Mouse (Mus musculus): ENCODE measurements around the gene Aspg. TPM values are rescaled to one million over a fixed set of nuclear protein-coding genes. Genes with fewer than 3 reads are reported as not detected.
A peak's percentile ranks its signal among the peaks of the same experiment; 100 is the strongest.

The Aspg gene
- polyA plus RNA-seq, 1 experiment from 2014 or later, result 14.8 TPM

DNA sequence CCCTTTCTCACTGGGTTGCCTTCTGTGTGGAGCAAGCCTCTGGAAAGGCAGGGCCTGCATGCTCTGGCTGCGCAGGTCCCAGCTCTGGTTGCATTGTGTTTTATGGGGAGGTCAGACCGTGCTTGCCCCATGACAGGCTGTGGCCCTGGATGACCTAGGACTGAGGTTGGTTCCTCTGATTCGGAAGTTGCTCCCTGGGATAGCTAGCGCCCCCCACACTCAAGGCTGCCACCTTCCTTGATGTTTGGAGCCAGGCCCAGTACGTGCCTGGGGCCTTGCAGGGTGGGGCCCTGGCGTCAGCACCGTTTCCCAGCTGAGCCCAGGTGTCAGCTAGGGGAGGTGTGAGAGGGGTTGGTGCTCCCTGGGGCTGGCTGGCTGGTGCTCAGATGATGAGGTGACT is 43.5 kb downstream of the Aspg start:
- Histone ChIP-seq H3K4me3 (ENCODE audit: low read depth, low read length) (no peak overlapping the region), H3K9ac (replicated peaks) (no peak overlapping the region), H3K9me3 (ENCODE audit: low read length) (no peaks in the 10 kb centered on the region), H3K27ac (ENCODE audit: low read depth) (no peak overlapping the region), H3K4me2 (ENCODE audit: low read depth, low read length) (no peak overlapping the region), H3K27me3 (ENCODE audit: insufficient read depth, low read length) (peaks cover 31% of the 10 kb centered on the region), H3K36me3 (replicated peaks; ENCODE audit: insufficient read depth, low read length) (no peaks in the 10 kb centered on the region), H3K4me1 (ENCODE audit: insufficient read depth) (peaks cover 13% of the 10 kb centered on the region)
- 71% methylated on average over 7 of the region's 7 CpGs for WGBS (ENCODE audit: insufficient replicate concordance)
- DNase-seq, result no peak
- no peak for ATAC-seq
- no peak for TF ChIP-seq CTCF (IDR thresholded peaks at IDR 0.05; ENCODE audit: low read depth)

DNA sequence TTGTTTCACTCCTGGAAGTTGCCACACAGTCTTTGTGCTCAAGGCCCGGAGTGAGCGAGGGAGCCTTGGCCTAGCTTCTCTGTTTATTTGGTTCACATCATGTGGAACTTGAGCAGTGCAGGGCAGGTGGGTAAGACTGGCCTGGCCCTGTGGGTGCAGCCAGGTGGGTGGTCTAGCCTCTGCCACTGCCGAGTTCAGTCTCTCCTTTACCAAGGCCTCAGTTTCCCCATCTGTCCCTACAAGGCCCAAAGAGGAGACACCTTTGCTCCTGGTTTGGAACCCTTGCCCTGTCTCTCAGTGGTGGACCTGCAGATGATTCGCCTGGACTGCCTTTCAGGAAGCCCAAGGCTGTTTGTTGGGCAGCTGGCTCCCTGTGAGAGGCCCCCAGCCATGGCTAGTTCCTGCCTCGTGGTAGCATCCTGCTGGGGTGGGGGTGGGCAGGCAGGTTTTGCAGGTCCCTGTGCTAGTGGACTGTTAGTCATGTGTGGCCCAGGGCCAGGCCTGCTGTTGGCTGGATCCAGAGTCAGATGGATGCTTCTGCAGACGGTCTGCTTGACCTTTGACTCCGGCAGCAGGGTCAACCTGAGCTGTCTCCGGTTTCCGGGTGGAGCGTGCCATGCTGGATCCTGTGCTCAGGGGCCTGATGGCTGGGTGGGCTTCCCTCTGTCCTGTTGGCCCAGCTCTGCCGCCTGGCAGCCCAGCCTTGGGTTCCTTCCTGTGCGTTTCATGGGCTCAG is 44.9 kb downstream of the Aspg start:
- H3K4me1 ChIP-seq (ENCODE audit: insufficient read depth), result peaks cover 4% of the 10 kb centered on the region; the same call in 1 of the 2 replicates
- no peaks in the 10 kb centered on the region for H3K9me3 ChIP-seq (ENCODE audit: low read length)
- WGBS (ENCODE audit: insufficient replicate concordance), result 53% methylated on average over 12 of the region's 12 CpGs
- TF ChIP-seq CTCF (IDR thresholded peaks at IDR 0.05; ENCODE audit: low read depth) (no peak), EP300 (IDR thresholded peaks at IDR 0.05; ENCODE audit: low read depth) (no peak)
- H3K4me2 ChIP-seq (ENCODE audit: low read depth, low read length), result no peak overlapping the region
- peaks cover 17% of the 10 kb centered on the region for H3K27me3 ChIP-seq (ENCODE audit: insufficient read depth, low read length)
- DNase-seq, result peak; percentile 46
- no peak overlapping the region; the same call in 1 of the 2 replicates for H3K27ac ChIP-seq (ENCODE audit: low read depth)
- no peak overlapping the region for H3K4me3 ChIP-seq (ENCODE audit: low read depth, low read length)
- peak; percentile 60 for ATAC-seq
- H3K9ac ChIP-seq (replicated peaks), result no peak overlapping the region
- H3K36me3 ChIP-seq (replicated peaks; ENCODE audit: insufficient read depth, low read length), result no peaks in the 10 kb centered on the region

DNA sequence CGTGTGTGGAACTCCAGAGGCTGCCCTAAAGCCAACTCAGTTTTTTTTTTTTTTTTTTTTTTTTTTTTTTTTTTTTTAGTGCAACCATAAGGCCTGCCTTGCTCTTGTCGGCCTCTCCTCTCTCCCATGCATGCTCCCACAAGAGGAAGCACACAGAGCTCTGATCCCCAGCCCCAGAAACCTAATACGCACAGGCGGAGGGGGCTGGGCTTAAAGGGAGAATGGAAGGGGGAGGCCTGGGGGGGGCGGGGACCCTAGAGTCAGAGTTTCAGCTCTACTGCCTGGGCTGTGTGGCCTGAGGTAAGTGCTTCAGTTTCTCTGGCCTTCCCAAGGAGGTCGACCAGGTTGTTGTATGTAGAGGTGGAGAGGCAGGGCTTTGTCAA is 45.5 kb downstream of the Aspg start:
- Histone ChIP-seq H3K4me1 (ENCODE audit: insufficient read depth) (no peaks in the 10 kb centered on the region), H3K9ac (replicated peaks) (no peak overlapping the region), H3K27ac (ENCODE audit: low read depth) (no peak overlapping the region), H3K27me3 (ENCODE audit: insufficient read depth, low read length) (peaks cover 12% of the 10 kb centered on the region), H3K4me2 (ENCODE audit: low read depth, low read length) (no peak overlapping the region), H3K9me3 (ENCODE audit: low read length) (no peaks in the 10 kb centered on the region), H3K4me3 (ENCODE audit: low read depth, low read length) (no peak overlapping the region), H3K36me3 (replicated peaks; ENCODE audit: insufficient read depth, low read length) (no peaks in the 10 kb centered on the region)
- no peak for DNase-seq
- WGBS (ENCODE audit: insufficient replicate concordance), result 57% methylated on average over 6 of the region's 6 CpGs
- TF ChIP-seq EP300 (IDR thresholded peaks at IDR 0.05; ENCODE audit: low read depth), result no peak
- no peak for TF ChIP-seq CTCF (IDR thresholded peaks at IDR 0.05; ENCODE audit: low read depth)
- no peak for ATAC-seq

DNA sequence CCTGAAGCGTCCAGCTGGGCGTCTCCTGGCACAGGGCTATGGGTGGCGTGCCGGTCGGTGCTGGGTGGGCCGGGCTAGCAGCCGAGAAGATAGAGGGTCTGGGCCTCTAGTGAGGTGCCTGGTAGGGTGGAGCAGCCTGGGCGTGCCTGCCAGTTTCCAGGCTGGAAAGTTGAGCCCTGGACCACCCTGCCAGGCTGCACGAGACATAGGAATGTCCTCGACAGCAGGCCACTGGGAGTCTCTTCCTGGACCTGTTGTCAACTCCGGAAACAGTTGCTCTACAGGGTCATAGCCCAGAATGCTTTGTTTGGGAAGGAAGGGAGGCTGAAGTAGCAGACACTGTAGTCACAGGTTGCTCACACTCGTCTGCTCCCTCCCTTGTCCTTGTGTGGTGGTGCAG is 47.1 kb downstream of the Aspg start:
- H3K4me1 ChIP-seq (ENCODE audit: insufficient read depth), result no peaks in the 10 kb centered on the region
- H3K36me3 ChIP-seq (replicated peaks; ENCODE audit: insufficient read depth, low read length), result no peaks in the 10 kb centered on the region
- no peak for TF ChIP-seq EP300 (IDR thresholded peaks at IDR 0.05; ENCODE audit: low read depth)
- H3K27ac ChIP-seq (ENCODE audit: low read depth), result 0 out of 2 replicates have a peak overlapping the region, but pooled peaks have one; percentile 3
- ATAC-seq (no peak), DNase-seq (no peak)
- 68% methylated on average over 12 of the region's 12 CpGs for WGBS (ENCODE audit: insufficient replicate concordance)
- H3K4me3 ChIP-seq (ENCODE audit: low read depth, low read length), result no peak overlapping the region
- H3K27me3 ChIP-seq (ENCODE audit: insufficient read depth, low read length), result no peaks in the 10 kb centered on the region
- H3K9me3 ChIP-seq (ENCODE audit: low read length), result no peaks in the 10 kb centered on the region
- H3K9ac ChIP-seq (replicated peaks), result no peak overlapping the region
- no peak overlapping the region for H3K4me2 ChIP-seq (ENCODE audit: low read depth, low read length)

DNA sequence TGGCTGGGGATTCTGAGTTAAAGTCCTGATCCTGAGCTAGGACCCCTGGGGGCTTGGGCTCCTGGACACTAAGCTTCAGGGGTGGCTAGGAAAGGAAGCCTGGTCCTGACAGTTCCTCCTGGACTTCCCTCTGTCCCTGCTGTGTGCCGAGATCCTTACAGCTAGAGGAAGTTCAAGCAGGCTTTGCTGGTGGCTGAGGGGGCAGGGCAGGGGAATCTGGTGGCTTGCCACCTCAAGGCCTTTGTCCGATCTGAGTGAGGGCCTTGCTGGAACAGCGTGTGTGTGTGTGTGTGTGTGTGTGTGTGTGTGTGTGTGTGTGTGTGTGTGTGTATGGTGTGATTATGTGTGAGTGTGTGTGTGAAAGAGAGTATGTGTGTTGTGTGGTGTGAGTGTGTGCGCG is 48.0 kb downstream of the Aspg start:
- H3K27ac ChIP-seq (ENCODE audit: low read depth), result no peak overlapping the region; the same call in 1 of the 2 replicates
- TF ChIP-seq CTCF (IDR thresholded peaks at IDR 0.05; ENCODE audit: low read depth), result no peak
- TF ChIP-seq EP300 (IDR thresholded peaks at IDR 0.05; ENCODE audit: low read depth), result no peak
- 32% methylated on average over 3 of the region's 5 CpGs for WGBS (ENCODE audit: insufficient replicate concordance)

DNA sequence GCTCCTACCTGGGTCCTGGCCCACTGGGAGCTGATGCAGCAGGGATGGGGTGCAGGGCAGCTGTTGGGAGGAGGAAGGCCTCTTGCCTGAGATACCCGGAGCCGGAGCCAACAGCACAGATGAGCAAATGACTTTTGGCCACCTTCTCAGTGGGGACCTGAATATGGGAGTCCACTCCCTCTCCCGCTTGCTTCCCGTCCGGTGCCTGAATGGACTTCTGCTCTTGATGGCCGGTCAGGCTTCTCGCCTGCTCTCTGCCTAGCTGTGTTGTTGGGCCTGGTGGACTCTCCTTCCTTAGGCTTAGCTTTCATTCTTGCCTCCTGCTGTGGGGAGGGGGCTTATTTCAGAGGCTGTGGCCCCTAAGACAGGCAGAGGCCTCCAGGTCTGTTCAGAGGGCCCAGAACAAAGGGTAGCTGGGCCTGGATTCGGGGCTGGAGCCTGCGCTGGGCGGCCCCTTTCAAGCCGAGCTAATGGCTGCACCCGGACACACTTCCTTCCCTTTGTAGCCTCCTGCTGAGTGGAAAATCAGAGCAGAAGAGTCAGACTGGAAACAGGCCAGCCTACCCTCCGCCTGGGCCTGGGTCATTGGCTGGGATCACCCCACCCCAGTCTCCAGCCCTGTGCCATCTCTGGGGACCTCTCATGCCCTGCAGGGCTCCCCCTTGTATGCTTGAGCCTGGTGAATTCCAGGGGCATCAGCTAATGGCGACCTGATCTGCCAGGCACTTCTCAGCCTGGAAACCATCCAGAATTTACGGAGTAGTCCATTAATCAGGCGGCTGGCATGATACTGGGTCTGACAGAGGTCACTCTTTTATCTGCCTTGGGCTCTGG is 49.0 kb downstream of the Aspg start:
- Histone ChIP-seq H3K4me3 (ENCODE audit: low read depth, low read length) (no peak overlapping the region), H3K4me2 (ENCODE audit: low read depth, low read length) (no peak overlapping the region), H3K4me1 (ENCODE audit: insufficient read depth) (no peaks in the 10 kb centered on the region), H3K36me3 (replicated peaks; ENCODE audit: insufficient read depth, low read length) (no peaks in the 10 kb centered on the region), H3K9ac (replicated peaks) (no peak overlapping the region), H3K27me3 (ENCODE audit: insufficient read depth, low read length) (no peaks in the 10 kb centered on the region), H3K9me3 (ENCODE audit: low read length) (no peaks in the 10 kb centered on the region), H3K27ac (ENCODE audit: low read depth) (peak overlapping the region; percentile 36)
- 78% methylated on average over 16 of the region's 16 CpGs for WGBS (ENCODE audit: insufficient replicate concordance)
- TF ChIP-seq CTCF (IDR thresholded peaks at IDR 0.05; ENCODE audit: low read depth) (no peak), EP300 (IDR thresholded peaks at IDR 0.05; ENCODE audit: low read depth) (no peak)
- no peak for ATAC-seq
- DNase-seq, result no peak

More for the DNA sequence above, 48.0 kb downstream of the Aspg start:
- H3K9ac ChIP-seq (replicated peaks), result no peak overlapping the region
- DNase-seq (no peak), ATAC-seq (no peak)
- H3K4me2 ChIP-seq (ENCODE audit: low read depth, low read length), result no peak overlapping the region
- H3K4me3 ChIP-seq (ENCODE audit: low read depth, low read length), result no peak overlapping the region
- H3K9me3 ChIP-seq (ENCODE audit: low read length), result no peaks in the 10 kb centered on the region
- H3K36me3 ChIP-seq (replicated peaks; ENCODE audit: insufficient read depth, low read length), result no peaks in the 10 kb centered on the region
- H3K27me3 ChIP-seq (ENCODE audit: insufficient read depth, low read length), result no peaks in the 10 kb centered on the region
- no peaks in the 10 kb centered on the region for H3K4me1 ChIP-seq (ENCODE audit: insufficient read depth)
